Mouse (Mus musculus): Measurements from ENCODE around the gene Dact2. TPM values are rescaled to one million over a fixed set of nuclear protein-coding genes. Genes with fewer than 3 reads are reported as not detected.
A peak's percentile ranks its signal among the peaks of the same experiment; 100 is the strongest.

Gene Dact2
- total RNA-seq, 2 experiments from 2014 or later: 23.5 to 25.1 TPM

DNA sequence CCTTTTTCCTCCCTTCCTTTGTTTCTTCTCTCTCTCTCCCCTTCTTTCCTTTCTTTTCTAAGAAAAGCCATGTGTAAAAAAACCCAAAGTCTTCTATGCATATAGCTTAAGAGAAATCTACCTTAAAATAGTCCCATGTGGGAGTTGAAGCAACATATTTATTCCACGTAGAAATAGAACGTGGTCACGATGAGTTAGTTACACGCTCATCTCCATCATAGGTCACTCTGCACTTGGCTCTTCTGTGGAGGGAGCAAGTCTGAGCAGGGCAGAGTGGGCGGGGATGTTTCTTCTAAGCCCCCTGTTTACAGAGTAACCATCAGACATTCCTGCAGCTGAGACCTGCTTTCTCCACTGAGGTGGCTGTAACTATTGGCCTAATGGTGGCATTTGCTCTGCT lies 27.1 kb downstream of the Dact2 start:
- DNase-seq (ENCODE audit: low spot score in 2 of 2): no peak

DNA sequence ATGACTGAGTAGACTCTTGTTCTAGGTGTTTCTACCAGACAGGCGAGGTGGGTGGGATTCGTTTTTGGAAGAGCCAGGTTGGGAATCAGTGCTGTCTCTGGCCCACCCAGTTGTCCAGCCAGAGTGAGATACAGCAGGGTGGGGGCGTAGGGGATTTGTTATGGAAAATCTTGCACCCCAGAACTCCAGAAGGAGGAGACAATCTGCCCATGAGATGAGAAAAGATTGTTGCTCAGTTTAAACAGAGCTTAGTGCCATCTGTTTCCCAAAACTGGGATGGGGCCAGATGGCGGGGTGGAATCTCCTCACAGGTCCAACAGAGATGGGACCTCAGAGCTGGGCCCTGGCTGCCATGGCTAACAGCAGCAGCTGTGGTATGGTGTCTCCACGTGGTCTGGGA lies 28.4 kb downstream of the Dact2 start:
- peak; percentile 52 to 76 for DNase-seq (ENCODE audit: low spot score in 2 of 2)

DNA sequence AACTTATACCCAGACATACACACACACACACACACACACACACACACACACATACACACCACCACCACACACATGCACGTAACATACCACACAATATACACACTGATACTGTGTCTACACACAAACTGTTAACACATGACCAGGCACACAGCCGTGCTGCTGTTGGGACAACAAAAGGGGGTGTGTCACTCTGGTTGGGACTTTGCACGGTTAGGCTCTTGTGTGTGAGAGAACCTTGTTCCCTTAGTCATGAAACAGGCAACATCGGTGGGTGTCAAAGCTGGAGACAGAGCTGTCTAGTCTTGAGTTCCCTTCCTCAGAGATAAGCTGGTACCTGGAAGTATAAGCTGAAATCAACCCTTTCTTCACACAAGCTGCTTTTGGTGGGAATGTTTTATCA lies 29.1 kb downstream of the Dact2 start:
- no peak for DNase-seq (ENCODE audit: low spot score in 2 of 2)

DNA sequence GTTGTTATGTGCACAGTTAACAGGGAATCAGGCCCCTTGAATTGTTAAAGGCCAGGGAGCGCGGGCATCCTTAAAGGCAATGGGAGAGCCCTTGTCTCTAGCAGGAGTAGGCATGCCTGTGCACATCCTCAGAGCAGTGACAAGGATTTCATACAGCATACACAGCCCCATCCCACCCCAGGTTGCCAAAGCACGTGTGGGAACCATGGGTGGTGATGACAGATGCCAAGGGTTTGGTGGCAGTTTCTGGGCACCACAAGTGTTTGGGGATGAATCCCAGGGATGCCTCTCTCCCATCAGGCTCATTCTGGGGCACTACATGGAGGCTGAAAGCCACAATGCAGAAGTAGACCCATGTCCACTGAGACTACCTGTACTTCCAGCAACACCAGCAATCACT lies 29.7 kb downstream of the Dact2 start:
- no peak for DNase-seq (ENCODE audit: low spot score in 2 of 2)

DNA sequence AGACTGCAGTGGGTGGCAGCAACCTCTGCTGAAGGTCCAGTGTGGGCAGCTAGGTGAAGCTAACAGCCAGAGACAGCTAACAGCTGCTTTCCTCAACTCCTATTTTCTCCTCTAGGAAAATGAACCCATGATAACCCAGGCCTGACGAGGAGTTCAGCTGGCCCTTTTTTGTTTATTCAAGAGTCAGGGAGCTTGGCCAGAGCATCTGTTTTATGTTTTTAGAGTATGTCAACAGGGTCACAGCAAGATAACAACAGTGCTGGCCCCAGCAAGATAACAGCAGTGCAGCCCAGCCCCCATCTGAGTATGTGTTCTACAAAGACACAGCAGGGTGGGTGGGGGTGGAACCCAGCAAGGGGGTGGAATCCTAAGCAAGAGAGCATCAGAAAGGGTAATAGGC lies 30.6 kb downstream of the Dact2 start:
- no peak for DNase-seq (ENCODE audit: low spot score in 2 of 2)

DNA sequence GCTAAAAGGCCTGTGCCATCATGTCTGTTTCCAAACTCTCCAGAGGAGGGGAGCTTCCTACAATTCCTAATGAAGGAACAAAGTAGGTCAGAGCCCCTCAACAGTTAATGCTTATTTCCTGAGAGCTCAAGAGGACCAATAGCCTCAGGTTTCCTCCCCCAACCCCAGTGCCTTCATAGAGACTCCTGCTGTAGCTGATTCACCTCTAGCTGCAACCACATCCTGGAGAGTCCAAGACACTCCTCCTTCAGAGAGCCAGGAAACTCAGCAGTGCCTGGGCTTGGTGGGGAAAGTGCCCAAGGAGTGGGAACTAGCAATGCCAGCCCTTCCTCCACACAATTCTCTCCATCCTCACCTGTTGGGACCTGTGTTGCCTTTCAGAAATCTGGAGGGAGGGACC lies 31.4 kb downstream of the Dact2 start:
- no peak for DNase-seq (ENCODE audit: low spot score in 2 of 2)

DNA sequence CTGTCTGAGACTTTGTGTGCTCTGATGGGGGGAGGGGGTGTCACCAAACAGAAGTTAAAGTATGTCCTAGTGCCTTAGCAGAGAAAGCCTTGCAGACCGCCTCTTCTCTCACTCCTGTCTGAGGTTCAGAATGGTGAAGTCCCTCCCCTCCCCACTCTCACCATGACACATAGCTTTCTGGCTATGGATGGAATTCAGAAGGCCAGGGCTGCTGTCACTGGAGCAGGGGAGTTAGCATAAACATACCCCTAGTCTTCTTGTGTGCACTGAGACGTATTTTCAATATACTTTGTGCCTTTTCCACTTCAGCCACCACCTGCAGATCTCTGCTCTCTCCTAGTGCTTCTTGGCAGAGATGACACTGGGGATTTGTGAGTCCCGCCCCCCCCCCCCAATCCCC lies 31.9 kb downstream of the Dact2 start:
- no peak for DNase-seq (ENCODE audit: low spot score in 2 of 2)

DNA sequence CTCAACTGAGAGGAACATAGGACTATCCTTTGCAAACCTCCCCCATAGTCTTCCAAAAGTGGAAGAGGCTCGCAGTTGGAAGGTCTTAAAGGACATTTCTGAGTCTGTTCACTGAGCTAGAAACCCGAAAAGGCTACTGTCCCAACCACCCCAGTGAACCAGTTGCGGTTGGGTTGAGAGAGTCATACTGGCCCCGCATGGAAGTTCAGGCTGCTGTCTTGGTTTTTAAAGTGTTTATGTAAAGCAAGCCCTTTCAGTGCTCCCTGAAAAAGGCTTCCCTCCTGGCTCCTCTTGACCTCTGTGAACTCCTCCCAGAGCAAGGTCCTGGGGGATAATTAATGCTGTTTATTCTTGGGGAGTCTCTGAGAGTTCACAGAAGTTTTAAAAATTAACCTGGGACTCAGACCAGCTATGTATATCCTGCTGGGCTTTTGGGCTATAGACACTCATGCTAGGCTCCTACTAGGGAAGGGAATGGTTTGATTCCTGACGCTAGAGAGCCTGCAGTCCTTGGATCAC lies 33.1 kb downstream of the Dact2 start:
- DNase-seq (ENCODE audit: low spot score in 2 of 2): no peak

DNA sequence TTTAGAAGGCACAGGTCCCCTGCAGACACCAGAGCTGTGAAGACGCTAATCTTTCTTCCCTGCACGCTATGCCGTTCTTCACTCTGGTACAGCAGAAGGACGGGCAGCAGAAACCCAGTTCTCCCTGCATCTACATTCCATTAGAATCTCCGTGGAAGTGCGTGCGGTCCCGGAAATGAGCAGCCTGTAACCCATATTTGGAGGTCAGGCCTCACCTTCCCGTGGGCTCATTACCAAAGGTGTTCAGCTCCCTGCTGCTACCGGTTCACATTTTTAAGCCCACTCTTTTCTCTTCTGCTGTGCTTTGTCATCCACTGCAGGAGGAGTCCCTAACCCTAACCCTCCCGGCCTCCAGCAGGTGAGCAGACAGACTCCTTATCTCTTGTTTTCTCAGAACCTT lies 34.7 kb downstream of the Dact2 start:
- no peak for DNase-seq (ENCODE audit: low spot score in 2 of 2)

DNA sequence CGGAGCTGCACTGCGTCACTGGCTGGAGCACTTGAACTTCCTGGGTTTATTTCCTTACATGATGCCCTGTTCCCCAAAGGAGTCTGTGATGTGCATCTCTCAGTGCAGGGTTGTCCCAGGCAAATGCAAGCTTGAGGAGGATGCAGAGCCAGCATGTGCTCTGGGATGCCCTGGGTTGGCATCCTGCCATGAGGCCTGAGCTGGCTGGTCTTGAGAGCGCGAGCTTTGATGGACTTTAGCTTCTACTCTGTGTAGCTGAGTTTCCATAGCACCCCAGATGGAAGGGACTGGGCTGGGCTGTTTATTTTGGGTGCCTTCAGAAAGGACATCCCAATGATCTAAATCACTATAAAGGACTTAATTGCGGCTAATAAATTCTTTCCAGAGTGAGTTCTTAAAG lies 36.5 kb downstream of the Dact2 start:
- no peak for DNase-seq (ENCODE audit: low spot score in 2 of 2)

DNA sequence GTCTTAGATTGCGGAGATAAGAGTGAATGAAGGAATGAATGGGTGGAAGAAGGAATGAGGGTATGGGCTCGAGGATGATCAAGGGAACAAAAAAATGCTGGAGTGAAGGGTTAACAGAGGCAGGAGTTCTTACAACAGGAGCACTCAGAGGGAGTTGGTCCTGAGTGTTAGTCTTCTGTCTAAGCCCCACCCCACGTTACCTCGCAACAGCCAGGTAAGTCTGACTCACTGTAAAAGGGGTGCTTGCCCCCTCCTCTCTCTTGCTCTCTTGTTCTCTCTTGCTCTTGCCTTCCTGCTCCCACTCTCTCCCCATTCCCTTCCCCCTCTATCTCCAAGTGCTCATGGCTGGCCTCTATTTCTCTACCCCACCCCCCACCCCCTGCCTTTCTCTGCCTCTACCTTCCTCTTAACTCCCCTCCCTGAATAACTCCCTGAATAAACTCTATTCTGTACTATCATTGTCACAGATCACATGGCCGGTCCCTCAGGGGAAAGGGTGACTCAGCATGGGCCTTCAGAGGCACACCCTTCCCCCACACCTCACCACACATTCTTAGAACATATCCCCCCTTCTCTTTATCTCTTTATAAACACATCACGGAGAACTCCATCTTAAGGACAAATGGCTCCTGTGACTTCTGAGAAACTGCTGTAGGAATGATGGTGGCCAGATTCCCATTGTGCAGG lies 37.2 kb downstream of the Dact2 start:
- no peak for DNase-seq (ENCODE audit: low spot score in 2 of 2)

DNA sequence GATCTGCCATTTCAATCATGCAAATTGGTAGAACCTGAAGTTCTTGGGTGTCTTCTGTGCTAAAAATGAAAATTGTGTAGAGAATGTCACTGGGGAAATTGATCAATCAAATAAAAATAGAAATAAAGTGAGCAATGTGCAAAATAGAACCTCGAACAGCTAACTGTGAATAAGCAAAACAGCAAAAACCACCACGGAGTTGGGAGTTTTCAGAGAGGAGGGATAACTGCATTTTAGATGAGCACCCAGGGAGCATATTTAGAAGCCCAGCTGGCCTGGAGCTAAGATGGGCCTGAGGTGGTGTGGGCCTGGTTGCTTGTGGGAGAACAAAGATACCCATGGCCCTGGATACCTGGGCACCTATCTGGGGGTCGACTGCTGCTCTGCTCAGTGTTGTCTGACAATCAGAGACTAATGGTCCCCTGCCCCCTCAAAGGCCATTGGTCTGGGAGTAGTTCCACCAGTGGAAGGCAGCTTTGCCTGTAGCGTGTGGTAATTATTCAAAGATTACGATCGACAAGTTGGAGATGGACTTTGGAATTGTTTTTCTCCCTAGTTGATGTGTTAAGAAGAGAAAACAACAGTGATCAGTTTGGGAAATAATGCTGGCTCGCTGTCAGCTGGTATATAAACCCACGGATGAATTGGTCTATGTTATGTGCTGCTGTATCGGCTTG lies 38.0 kb downstream of the Dact2 start:
- DNase-seq (ENCODE audit: low spot score in 2 of 2): no peak

DNA sequence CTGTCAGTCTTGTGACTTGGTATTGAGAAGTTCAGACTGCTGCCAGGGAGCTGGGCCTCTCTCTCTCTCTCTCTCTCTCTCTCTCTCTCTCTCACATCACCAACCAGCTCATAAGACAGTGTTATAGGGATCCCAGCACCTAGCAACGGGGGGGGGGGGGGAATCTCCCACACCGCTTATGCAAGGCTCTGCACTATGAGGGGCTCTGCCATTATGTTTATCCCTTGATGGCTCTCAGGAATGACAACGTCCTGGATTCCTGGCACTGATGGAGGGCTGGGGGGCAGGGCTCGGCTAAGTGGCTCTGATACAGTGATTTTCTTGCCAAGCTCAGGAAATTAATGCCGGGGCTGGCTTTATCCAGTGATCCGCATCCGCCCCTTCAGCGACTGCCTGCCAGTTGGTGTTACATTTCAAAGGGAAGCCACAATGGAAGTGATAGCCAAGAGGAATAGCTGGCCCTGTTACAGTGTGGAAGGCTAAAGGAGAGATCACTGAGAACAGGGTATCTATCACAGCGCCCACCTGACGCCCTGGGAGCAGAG lies 38.7 kb downstream of the Dact2 start:
- peak; percentile 70 to 82 for DNase-seq (ENCODE audit: low spot score in 2 of 2)

DNA sequence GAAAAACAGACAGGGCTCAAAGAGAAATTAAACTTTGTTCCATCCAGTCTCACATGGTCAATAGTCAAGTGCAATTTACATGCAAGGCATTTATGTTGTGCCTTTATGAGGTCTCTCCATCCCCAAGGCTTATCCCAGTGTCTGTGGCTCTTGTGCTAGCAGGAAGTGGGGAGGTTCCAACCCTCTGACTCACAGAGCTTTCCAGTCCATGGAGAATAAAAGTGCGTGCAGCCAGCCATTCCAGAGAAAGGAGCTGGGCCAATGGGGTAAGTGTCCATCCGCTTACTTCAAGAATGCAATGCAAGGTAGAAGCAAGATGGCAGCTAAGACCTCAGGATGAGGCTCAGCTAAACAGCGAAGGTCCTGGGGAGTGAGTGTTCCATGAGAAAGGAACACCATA lies 43.3 kb downstream of the Dact2 start:
- no peak for DNase-seq (ENCODE audit: low spot score in 2 of 2)

DNA sequence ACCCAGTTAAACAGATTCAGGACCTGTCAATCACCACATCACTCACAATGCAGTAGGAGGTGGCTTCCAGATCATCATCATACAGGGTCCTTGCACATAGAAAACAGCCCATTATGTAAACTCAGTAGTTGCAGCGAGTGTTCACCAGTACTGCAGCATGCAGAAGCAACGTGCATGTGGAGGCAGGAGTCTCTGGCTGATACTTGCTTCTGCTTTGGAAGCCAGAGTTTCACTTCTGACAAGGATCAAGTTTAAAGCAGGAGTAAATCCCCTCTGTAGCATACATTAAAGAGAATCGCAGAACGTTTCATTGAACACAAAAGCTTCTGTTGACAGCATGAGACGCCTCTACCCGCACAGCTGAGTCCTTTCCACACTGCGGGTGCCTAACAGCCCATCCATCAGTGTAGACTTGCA lies 46.3 kb downstream of the Dact2 start:
- no peak for DNase-seq (ENCODE audit: low spot score in 2 of 2)

Other genes with a start within 250 kb of the Dact2 start
- gene Gm7356, start 200.6 kb downstream of the Dact2 start, total RNA-seq (2021): not detected
- gene Gm7358, start 144.8 kb downstream of the Dact2 start, total RNA-seq (2021): not detected
- gene Smoc2, start 75.2 kb upstream of the Dact2 start, total RNA-seq (2021): 10 to 100 TPM; 30.2 to 31.2 TPM

Measured in layer of hippocampus, adult 18-20 months (tissue).